Mouse (Mus musculus): ENCODE measurements around the gene Rims4. TPM values are rescaled to one million over a fixed set of nuclear protein-coding genes. Genes with fewer than 3 reads are reported as not detected.

The Rims4 gene
- total and polyA plus RNA-seq, 3 experiments: not detected

DNA sequence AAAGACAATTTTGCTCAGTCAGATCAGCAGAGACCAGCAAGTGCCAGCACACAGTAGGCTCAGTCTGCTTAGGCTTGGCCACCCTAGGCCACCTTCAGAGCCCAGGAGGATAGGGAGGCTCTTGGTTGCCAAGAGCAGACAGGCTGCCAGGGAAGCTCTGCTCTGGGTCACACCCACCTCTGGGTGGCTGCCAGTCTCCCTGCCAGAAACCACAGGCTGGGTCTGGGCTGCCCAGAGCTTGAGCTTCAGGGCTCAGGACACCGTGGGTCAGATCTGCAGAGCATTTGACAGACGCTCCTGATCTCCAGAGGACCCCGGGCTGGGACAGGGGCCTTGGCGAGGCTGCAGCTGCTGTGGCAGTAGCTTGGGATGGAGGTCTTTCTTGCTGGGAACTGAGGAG, 97.9 kb downstream of the Rims4 start, which contains the start of gene Ccn5:
Ccn5 (plus strand) TSS at position 255 of the 400 bp plus-strand sequence.
- Histone ChIP-seq H3K79me2 (ENCODE audit: control insufficient read depth, insufficient read depth, low read length, poor library complexity) (no peaks in the 10 kb centered on the region), H3K9ac (ENCODE audit: control insufficient read depth, low read depth, low read length, poor library complexity, severe bottlenecking) (no peak within 1 kb of the TSS), H3K9me3 (replicated peaks; ENCODE audit: insufficient read depth, low read length) (no peaks in the 10 kb centered on the region), H3K4me1 (ENCODE audit: control insufficient read depth in 1 of 2, insufficient read depth in 2 of 2, low read length in 2 of 2) (no peaks in the 10 kb centered on the region), H3K27me3 (ENCODE audit: control insufficient read depth in 1 of 2, insufficient read depth in 2 of 2, low read length in 2 of 2) (peaks cover 6 to 12% of the 10 kb centered on the region in 2 experiments), H3K36me3 (ENCODE audit: control insufficient read depth in 1 of 2, insufficient read depth in 2 of 2, low read length in 2 of 2) (no peaks in the 10 kb centered on the region), H3K4me3 (ENCODE audit: control insufficient read depth in 1 of 2, insufficient read depth in 1 of 2, low read depth in 2 of 2, low read length in 2 of 2) (no peak within 1 kb of the TSS), H3K27ac (ENCODE audit: control insufficient read depth, low read depth, low read length) (no peak within 1 kb of the TSS)
- TF ChIP-seq ZKSCAN1 (IDR thresholded peaks at IDR 0.05; ENCODE audit: low read depth, low read length) (0 out of 2 replicates have a peak, but pooled peaks have one; percentile 39), TBP (IDR thresholded peaks at IDR 0.05; ENCODE audit: low read depth, low read length) (no peak)
- peak; percentile 18 for DNase-seq (ENCODE audit: low read depth, low spot score)

- Histone ChIP-seq H3K9ac (ENCODE audit: control insufficient read depth, low read depth, low read length, poor library complexity, severe bottlenecking) (no peak overlapping the region), H3K9me3 (replicated peaks; ENCODE audit: insufficient read depth, low read length) (no peaks in the 10 kb centered on the region), H3K79me2 (ENCODE audit: control insufficient read depth, insufficient read depth, low read length, poor library complexity) (no peaks in the 10 kb centered on the region), H3K27me3 (ENCODE audit: control insufficient read depth in 1 of 2, insufficient read depth in 2 of 2, low read length in 2 of 2) (peaks cover 10 to 12% of the 10 kb centered on the region in 2 experiments), H3K36me3 (ENCODE audit: control insufficient read depth in 1 of 2, insufficient read depth in 2 of 2, low read length in 2 of 2) (no peaks in the 10 kb centered on the region), H3K4me3 (ENCODE audit: control insufficient read depth in 1 of 2, insufficient read depth in 1 of 2, low read depth in 2 of 2, low read length in 2 of 2) (no peak overlapping the region), H3K4me1 (ENCODE audit: control insufficient read depth in 1 of 2, insufficient read depth in 2 of 2, low read length in 2 of 2) (no peaks in the 10 kb centered on the region), H3K27ac (ENCODE audit: control insufficient read depth, low read depth, low read length) (no peak overlapping the region)
- TF ChIP-seq TBP (IDR thresholded peaks at IDR 0.05; ENCODE audit: low read depth, low read length) (no peak), NRF1 (IDR thresholded peaks at IDR 0.05; ENCODE audit: insufficient read depth, low read depth, low read length, poor library complexity, severe bottlenecking) (no peak), KAT2A (conservative IDR thresholded peaks at IDR 0.05; ENCODE audit: low read depth, low read length) (no peak)
- no peak for DNase-seq (ENCODE audit: low read depth, low spot score)
Observed at GRCm38 (mm10) chr2:163814739-163815465, 103.6 kb downstream of the Rims4 start.

DNA sequence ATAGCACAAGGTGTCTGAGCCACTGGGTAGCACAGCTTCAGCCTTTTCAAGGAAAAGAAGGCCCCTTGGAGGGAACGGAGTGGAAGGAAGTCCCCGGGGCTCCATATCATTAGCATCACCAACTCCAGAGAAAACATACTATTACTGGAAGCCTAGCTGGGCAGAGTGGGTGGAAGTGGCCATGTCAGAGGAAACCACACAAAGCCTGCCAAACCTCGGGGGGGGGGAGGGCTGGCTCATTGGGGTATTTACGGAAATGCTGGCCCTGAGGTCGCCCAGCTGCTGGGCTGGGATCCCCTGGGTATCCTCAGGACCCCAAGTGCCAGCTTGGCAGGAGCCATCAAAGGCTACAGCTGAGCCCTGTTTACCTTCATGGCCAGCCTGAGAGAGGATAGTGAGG, 105.4 kb downstream of the Rims4 start:
- H3K9me3 ChIP-seq (replicated peaks; ENCODE audit: insufficient read depth, low read length): no peaks in the 10 kb centered on the region
- H3K9ac ChIP-seq (ENCODE audit: control insufficient read depth, low read depth, low read length, poor library complexity, severe bottlenecking): no peak overlapping the region
- DNase-seq (ENCODE audit: low read depth, low spot score): no peak
- no peaks in the 10 kb centered on the region for H3K79me2 ChIP-seq (ENCODE audit: control insufficient read depth, insufficient read depth, low read length, poor library complexity)
- no peaks in the 10 kb centered on the region for H3K36me3 ChIP-seq (ENCODE audit: control insufficient read depth in 1 of 2, insufficient read depth in 2 of 2, low read length in 2 of 2)
- H3K4me1 ChIP-seq (ENCODE audit: control insufficient read depth in 1 of 2, insufficient read depth in 2 of 2, low read length in 2 of 2): no peaks in the 10 kb centered on the region
- no peak overlapping the region for H3K27ac ChIP-seq (ENCODE audit: control insufficient read depth, low read depth, low read length)
- H3K27me3 ChIP-seq (ENCODE audit: control insufficient read depth in 1 of 2, insufficient read depth in 2 of 2, low read length in 2 of 2): peaks cover 12 to 14% of the 10 kb centered on the region in 2 experiments
- no peak for TF ChIP-seq ELF1 (IDR thresholded peaks at IDR 0.05; ENCODE audit: low read depth, low read length)
- no peak overlapping the region for H3K4me3 ChIP-seq (ENCODE audit: control insufficient read depth in 1 of 2, insufficient read depth in 1 of 2, low read depth in 2 of 2, low read length in 2 of 2)

Other genes starting within 250 kb of the Rims4 start
- 35.1 and 36.7 TPM in 2 replicates for gene Ada, start 168.4 kb downstream of the Rims4 start, total RNA-seq (2012; rRNA removed)
- gene Ada, start 168.4 kb downstream of the Rims4 start, polyA plus RNA-seq (2012; ENCODE audit: insufficient read depth in 1 of 2, insufficient read length in 2 of 2, low read depth in 1 of 2, low replicate concordance in 2 of 2, missing spikeins in 1 of 2): 10 to 100 TPM in 1 of 2 experiments, not detected in 1; 36.5 TPM
- not detected in 2 replicates for gene Ccn5, start 97.8 kb downstream of the Rims4 start, total RNA-seq (2012; rRNA removed)
- not detected for gene Ccn5, start 97.8 kb downstream of the Rims4 start, polyA plus RNA-seq (2012; ENCODE audit: insufficient read depth in 1 of 2, insufficient read length in 2 of 2, low read depth in 1 of 2, low replicate concordance in 2 of 2, missing spikeins in 1 of 2)
- gene Kcnk15, start 65.0 kb downstream of the Rims4 start, total RNA-seq (2012; rRNA removed): not detected in 2 replicates
- not detected for gene Kcnk15, start 65.0 kb downstream of the Rims4 start, polyA plus RNA-seq (2012; ENCODE audit: insufficient read depth in 1 of 2, insufficient read length in 2 of 2, low read depth in 1 of 2, low replicate concordance in 2 of 2, missing spikeins in 1 of 2)
- gene Ywhab, start 76.3 kb upstream of the Rims4 start, total RNA-seq (2012; rRNA removed): 71.4 and 76.3 TPM in 2 replicates
- gene Ywhab, start 76.3 kb upstream of the Rims4 start, polyA plus RNA-seq (2012; ENCODE audit: insufficient read depth in 1 of 2, insufficient read length in 2 of 2, low read depth in 1 of 2, low replicate concordance in 2 of 2, missing spikeins in 1 of 2): 100 to 1,000 TPM; 179 to 717 TPM
- 0.27 and 0.29 TPM in 2 replicates for gene Pabpc1l, start 106.8 kb upstream of the Rims4 start, total RNA-seq (2012; rRNA removed)
- gene Pabpc1l, start 106.8 kb upstream of the Rims4 start, polyA plus RNA-seq (2012; ENCODE audit: insufficient read depth in 1 of 2, insufficient read length in 2 of 2, low read depth in 1 of 2, low replicate concordance in 2 of 2, missing spikeins in 1 of 2): under 1 TPM in 1 of 2 experiments, not detected in 1; 0.40 TPM
- gene Stk4, start 151.6 kb upstream of the Rims4 start, total RNA-seq (2012; rRNA removed): 41.8 and 46.8 TPM in 2 replicates
- gene Stk4, start 151.6 kb upstream of the Rims4 start, polyA plus RNA-seq (2012; ENCODE audit: insufficient read depth in 1 of 2, insufficient read length in 2 of 2, low read depth in 1 of 2, low replicate concordance in 2 of 2, missing spikeins in 1 of 2): 10 to 100 TPM in 1 of 2 experiments, not detected in 1; 56.1 TPM
- 31.7 and 38.9 TPM in 2 replicates for gene Tomm34, start 152.5 kb upstream of the Rims4 start, total RNA-seq (2012; rRNA removed)
- 10 to 100 TPM in 1 of 2 experiments, not detected in 1; 48.7 TPM for gene Tomm34, start 152.5 kb upstream of the Rims4 start, polyA plus RNA-seq (2012; ENCODE audit: insufficient read depth in 1 of 2, insufficient read length in 2 of 2, low read depth in 1 of 2, low replicate concordance in 2 of 2, missing spikeins in 1 of 2)